Mouse (Mus musculus): ENCODE results near the gene Cluh. TPM values are rescaled to one million over a fixed set of nuclear protein-coding genes. Genes with fewer than 3 reads are reported as not detected.

Cluh gene
- polyA plus RNA-seq, 2 experiments = 21.7 to 44.8 TPM

- TF ChIP-seq POLR2A (IDR thresholded peaks at IDR 0.05; ENCODE audit: borderline replicate concordance, extremely low read depth, insufficient read depth, insufficient read length) = no peak
- Histone ChIP-seq H3K36me3 (ENCODE audit: control insufficient read depth, insufficient read depth, low read length) (peaks cover 3% of the 10 kb centered on the region; the same call in 1 of the 2 replicates), H3K4me1 (ENCODE audit: control insufficient read depth, insufficient read depth, low read length) (no peaks in the 10 kb centered on the region), H3K9me3 (ENCODE audit: control insufficient read depth, low read length) (no peaks in the 10 kb centered on the region), H3K27ac (replicated peaks; ENCODE audit: low read depth, low read length) (no peak overlapping the region), H3K9ac (ENCODE audit: low read depth, low read length, severe bottlenecking) (no peak overlapping the region), H3K4me3 (replicated peaks; ENCODE audit: low read length) (no peak overlapping the region), H3K4me2 (replicated peaks; ENCODE audit: low read depth, low read length, severe bottlenecking) (no peak overlapping the region), H3K27me3 (ENCODE audit: control insufficient read depth, insufficient read depth, low read length) (no peaks in the 10 kb centered on the region)
- ATAC-seq (ENCODE audit: low FRiP score, low read depth) (no peak), DNase-seq (ENCODE audit: low spot score) (no peak)
- 22% methylated on average over 1 of the region's 1 CpGs for WGBS
These were observed 59.5 kb downstream of the Cluh start for GRCm38 (mm10) chr11:74708781-74709180.

- ATAC-seq (ENCODE audit: low FRiP score, low read depth) (no peak), DNase-seq (ENCODE audit: low spot score) (no peak)
- Histone ChIP-seq H3K9ac (ENCODE audit: low read depth, low read length, severe bottlenecking) (no peak overlapping the region), H3K36me3 (ENCODE audit: control insufficient read depth, insufficient read depth, low read length) (peaks cover 3% of the 10 kb centered on the region; the same call in 1 of the 2 replicates), H3K4me1 (ENCODE audit: control insufficient read depth, insufficient read depth, low read length) (no peaks in the 10 kb centered on the region), H3K27ac (replicated peaks; ENCODE audit: low read depth, low read length) (no peak overlapping the region), H3K9me3 (ENCODE audit: control insufficient read depth, low read length) (no peaks in the 10 kb centered on the region), H3K27me3 (ENCODE audit: control insufficient read depth, insufficient read depth, low read length) (no peaks in the 10 kb centered on the region), H3K4me3 (replicated peaks; ENCODE audit: low read length) (no peak overlapping the region), H3K4me2 (replicated peaks; ENCODE audit: low read depth, low read length, severe bottlenecking) (no peak overlapping the region)
- WGBS = 97% methylated on average over 1 of the region's 1 CpGs
- TF ChIP-seq POLR2A (IDR thresholded peaks at IDR 0.05; ENCODE audit: borderline replicate concordance, extremely low read depth, insufficient read depth, insufficient read length) = no peak
These were observed 61.4 kb downstream of the Cluh start for GRCm38 (mm10) chr11:74710671-74711070.

- Histone ChIP-seq H3K27me3 (ENCODE audit: control insufficient read depth, insufficient read depth, low read length) (no peaks in the 10 kb centered on the region), H3K27ac (replicated peaks; ENCODE audit: low read depth, low read length) (no peak overlapping the region), H3K4me2 (replicated peaks; ENCODE audit: low read depth, low read length, severe bottlenecking) (no peak overlapping the region), H3K4me1 (ENCODE audit: control insufficient read depth, insufficient read depth, low read length) (peaks cover 10% of the 10 kb centered on the region; the same call in 1 of the 2 replicates), H3K9me3 (ENCODE audit: control insufficient read depth, low read length) (no peaks in the 10 kb centered on the region), H3K36me3 (ENCODE audit: control insufficient read depth, insufficient read depth, low read length) (peaks cover 3% of the 10 kb centered on the region; the same call in 1 of the 2 replicates), H3K9ac (ENCODE audit: low read depth, low read length, severe bottlenecking) (no peak overlapping the region), H3K4me3 (replicated peaks; ENCODE audit: low read length) (no peak overlapping the region)
- DNase-seq (ENCODE audit: low spot score) (peak; percentile 28), ATAC-seq (ENCODE audit: low FRiP score, low read depth) (no peak)
- 83% methylated on average over 3 of the region's 3 CpGs for WGBS
- no peak for TF ChIP-seq POLR2A (IDR thresholded peaks at IDR 0.05; ENCODE audit: borderline replicate concordance, extremely low read depth, insufficient read depth, insufficient read length)
These were observed 66.8 kb downstream of the Cluh start for GRCm38 (mm10) chr11:74715971-74716525.

Other genes with a start within 250 kb of the Cluh start
- gene Rap1gap2, start 38.6 kb upstream of the Cluh start, polyA plus RNA-seq (2012; rRNA removed) = 3.5 and 4.1 TPM in 2 replicates
- gene Rap1gap2, start 38.6 kb upstream of the Cluh start, polyA plus RNA-seq (2014; fragmentation: Nextera tagmentation; extraction: Ambion mirVana) = 1.1 and 1.8 TPM in 2 replicates
- gene Ccdc92b, start 29.9 kb upstream of the Cluh start, polyA plus RNA-seq (2012; rRNA removed) = 0.46 and 0.50 TPM in 2 replicates
- gene Ccdc92b, start 29.9 kb upstream of the Cluh start, polyA plus RNA-seq (2014; fragmentation: Nextera tagmentation; extraction: Ambion mirVana) = 0.36 and 0.64 TPM in 2 replicates
- 54.1 and 57.6 TPM in 2 replicates for gene Pafah1b1, start 75.2 kb downstream of the Cluh start, polyA plus RNA-seq (2012; rRNA removed)
- gene Pafah1b1, start 75.2 kb downstream of the Cluh start, polyA plus RNA-seq (2014; fragmentation: Nextera tagmentation; extraction: Ambion mirVana) = 67.0 and 68.1 TPM in 2 replicates
- gene Mettl16, start 121.3 kb downstream of the Cluh start, polyA plus RNA-seq (2012; rRNA removed) = 11.3 and 17.0 TPM in 2 replicates
- 30.9 and 33.7 TPM in 2 replicates for gene Mettl16, start 121.3 kb downstream of the Cluh start, polyA plus RNA-seq (2014; fragmentation: Nextera tagmentation; extraction: Ambion mirVana)
- gene Mnt, start 181.4 kb downstream of the Cluh start, polyA plus RNA-seq (2012; rRNA removed) = 17.9 and 25.0 TPM in 2 replicates
- 6.0 and 7.1 TPM in 2 replicates for gene Mnt, start 181.4 kb downstream of the Cluh start, polyA plus RNA-seq (2014; fragmentation: Nextera tagmentation; extraction: Ambion mirVana)
- 18.2 and 21.2 TPM in 2 replicates for gene Sgsm2, start 247.6 kb downstream of the Cluh start, polyA plus RNA-seq (2012; rRNA removed)
- gene Sgsm2, start 247.6 kb downstream of the Cluh start, polyA plus RNA-seq (2014; fragmentation: Nextera tagmentation; extraction: Ambion mirVana) = 6.5 and 7.1 TPM in 2 replicates
- gene Tsr1, start 248.6 kb downstream of the Cluh start, polyA plus RNA-seq (2012; rRNA removed) = 31.3 and 37.0 TPM in 2 replicates
- gene Tsr1, start 248.6 kb downstream of the Cluh start, polyA plus RNA-seq (2014; fragmentation: Nextera tagmentation; extraction: Ambion mirVana) = 49.6 and 50.0 TPM in 2 replicates